8 mouse cellular contexts compared by ENCODE assay signal in the genomic region with DNA sequence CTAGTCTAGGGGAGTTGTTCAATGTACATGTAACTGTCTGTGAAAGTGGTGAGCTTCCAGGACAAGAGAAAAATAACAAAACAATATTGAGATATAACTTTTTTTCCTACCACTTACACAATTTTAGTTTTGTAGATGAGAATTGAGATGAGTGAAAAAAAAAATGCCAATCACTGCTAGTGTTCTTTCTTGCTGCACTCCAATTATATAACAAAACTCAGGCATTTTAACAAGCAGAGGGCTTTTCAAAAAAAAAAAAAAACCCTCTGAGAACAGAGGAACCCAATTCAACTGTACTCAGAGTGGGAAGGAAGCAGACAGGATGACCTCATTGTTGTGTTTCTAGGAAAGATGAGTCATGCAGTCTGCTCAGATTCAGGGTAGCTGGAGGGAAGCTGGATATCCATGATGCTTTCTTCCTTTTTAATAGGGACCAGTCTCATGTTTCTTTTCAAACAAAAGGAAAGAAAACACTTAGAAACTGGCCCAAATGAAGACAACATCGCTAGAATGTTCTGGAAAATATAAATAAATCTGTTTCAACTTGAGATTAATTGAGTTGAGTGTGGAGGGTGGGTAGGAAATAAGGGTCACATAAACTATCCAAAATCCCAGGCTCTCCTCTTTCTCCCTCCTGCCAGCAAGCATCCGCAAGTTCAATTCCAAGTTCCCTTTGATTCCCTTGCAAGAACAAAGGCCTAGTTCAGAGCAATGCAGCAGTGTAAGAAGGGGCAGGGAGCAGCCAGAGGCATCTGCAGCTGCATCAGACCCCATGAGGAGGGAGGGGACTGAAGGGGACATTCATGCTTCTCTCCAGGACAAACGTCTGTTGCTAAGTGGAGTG.
DNase-seq lines count a peak whose midpoint lies in the region; ATAC-seq lines count a peak whose summit lies in the region.

No protein-coding gene starts in this region.

- ATAC-seq in embryonic facial prominence, embryonic 13.5 days (ENCODE audit: insufficient number of reproducible peaks, insufficient read depth, low FRiP score, low TSS enrichment, low read depth): 0 out of 2 replicates have a peak, but pooled peaks have one; percentile 62
- ATAC-seq in hindbrain, embryonic 16.5 days: peak; percentile 68; the same call in 1 of the 2 replicates
- ATAC-seq in midbrain, embryonic 16.5 days: peak; percentile 64; the same call in 1 of the 2 replicates
- ATAC-seq in liver, embryonic 11.5 days (replicated peaks; ENCODE audit: low FRiP score): no peak
- no peak for ATAC-seq in erythroblast, adult 5-6 weeks (replicated peaks; ENCODE audit: low FRiP score, poor library complexity, severe bottlenecking)

- H3K4me2 ChIP-seq in embryonic facial prominence, embryonic 13.5 days: no peak overlapping the region
- no peak overlapping the region for H3K4me2 ChIP-seq in hindbrain, embryonic 16.5 days (ENCODE audit: low read length)
- no peak overlapping the region for H3K4me2 ChIP-seq in midbrain, embryonic 16.5 days (ENCODE audit: low read length)
- H3K4me2 ChIP-seq in liver, embryonic 11.5 days: no peak overlapping the region

- H3K27ac ChIP-seq in embryonic facial prominence, embryonic 13.5 days: peak overlapping the region; percentile 55; the same call in 1 of the 2 replicates
- no peak overlapping the region for H3K27ac ChIP-seq in hindbrain, embryonic 16.5 days (ENCODE audit: low read depth, low read length)
- H3K27ac ChIP-seq in midbrain, embryonic 16.5 days (ENCODE audit: low read length): no peak overlapping the region
- H3K27ac ChIP-seq in liver, embryonic 11.5 days (ENCODE audit: low read depth, low read length): no peak overlapping the region

- no peaks in the 10 kb centered on the region for H3K27me3 ChIP-seq in embryonic facial prominence, embryonic 13.5 days
- H3K27me3 ChIP-seq in hindbrain, embryonic 16.5 days (replicated peaks; ENCODE audit: control insufficient read depth, insufficient read depth, low read length): no peaks in the 10 kb centered on the region
- no peaks in the 10 kb centered on the region for H3K27me3 ChIP-seq in midbrain, embryonic 16.5 days (ENCODE audit: control insufficient read depth, insufficient read depth, low read depth, low read length)
- no peaks in the 10 kb centered on the region for H3K27me3 ChIP-seq in liver, embryonic 11.5 days (replicated peaks; ENCODE audit: control insufficient read depth, insufficient read depth, low read length)

- no peak overlapping the region for H3K9ac ChIP-seq in embryonic facial prominence, embryonic 13.5 days
- no peak overlapping the region for H3K9ac ChIP-seq in hindbrain, embryonic 16.5 days (ENCODE audit: low read depth, low read length)
- no peak overlapping the region for H3K9ac ChIP-seq in midbrain, embryonic 16.5 days (ENCODE audit: low read depth, low read length)
- no peak overlapping the region for H3K9ac ChIP-seq in liver, embryonic 11.5 days (ENCODE audit: low read depth, low read length)

- 15% methylated on average over 3 of the region's 3 CpGs for WGBS in embryonic facial prominence, embryonic 13.5 days
- WGBS in hindbrain, embryonic 16.5 days: 28% methylated on average over 3 of the region's 3 CpGs
- 14% methylated on average over 3 of the region's 3 CpGs for WGBS in midbrain, embryonic 16.5 days
- 43% methylated on average over 3 of the region's 3 CpGs for WGBS in liver, embryonic 11.5 days

- H3K36me3 ChIP-seq in embryonic facial prominence, embryonic 13.5 days: no peaks in the 10 kb centered on the region
- H3K36me3 ChIP-seq in hindbrain, embryonic 16.5 days (ENCODE audit: control insufficient read depth, insufficient read depth, low read length): no peaks in the 10 kb centered on the region
- H3K36me3 ChIP-seq in midbrain, embryonic 16.5 days (ENCODE audit: control insufficient read depth, insufficient read depth, low read length): no peaks in the 10 kb centered on the region
- H3K36me3 ChIP-seq in liver, embryonic 11.5 days (ENCODE audit: control insufficient read depth, insufficient read depth, low read length): no peaks in the 10 kb centered on the region

- DNase-seq in layer of hippocampus, adult 18-20 months (ENCODE audit: low spot score in 2 of 2): peak; percentile 11 to 63
- no peak for DNase-seq in layer of hippocampus, postnatal 25 days (ENCODE audit: extremely low spot score in 1 of 2, low spot score in 1 of 2)
- DNase-seq in liver, embryonic 11.5 days (ENCODE audit: low spot score): no peak
- DNase-seq in gastrocnemius, postnatal 36 days: no peak

- intact Hi-C loops in gastrocnemius, postnatal 36 days (cut with DNase I): no loop called here

- H3K9me3 ChIP-seq in embryonic facial prominence, embryonic 13.5 days: no peaks in the 10 kb centered on the region
- H3K9me3 ChIP-seq in hindbrain, embryonic 16.5 days (ENCODE audit: control insufficient read depth, low read length): no peaks in the 10 kb centered on the region
- H3K9me3 ChIP-seq in midbrain, embryonic 16.5 days (replicated peaks; ENCODE audit: control insufficient read depth, low read length, poor library complexity, severe bottlenecking): no peaks in the 10 kb centered on the region
- H3K9me3 ChIP-seq in liver, embryonic 11.5 days (ENCODE audit: control insufficient read depth, low read length): no peaks in the 10 kb centered on the region

- H3K4me1 ChIP-seq in embryonic facial prominence, embryonic 13.5 days: peaks cover 9% of the 10 kb centered on the region
- H3K4me1 ChIP-seq in hindbrain, embryonic 16.5 days (ENCODE audit: control insufficient read depth, insufficient read depth, low read depth, low read length): no peaks in the 10 kb centered on the region; the same call in 1 of the 2 replicates
- no peaks in the 10 kb centered on the region for H3K4me1 ChIP-seq in midbrain, embryonic 16.5 days (ENCODE audit: control insufficient read depth, insufficient read depth, low read length)
- H3K4me1 ChIP-seq in liver, embryonic 11.5 days (replicated peaks; ENCODE audit: control insufficient read depth, insufficient read depth, low read length): no peaks in the 10 kb centered on the region

- no peak overlapping the region for H3K4me3 ChIP-seq in embryonic facial prominence, embryonic 13.5 days
- H3K4me3 ChIP-seq in hindbrain, embryonic 16.5 days (ENCODE audit: low read length): no peak overlapping the region
- no peak overlapping the region for H3K4me3 ChIP-seq in midbrain, embryonic 16.5 days (ENCODE audit: low read depth, low read length)
- H3K4me3 ChIP-seq in liver, embryonic 11.5 days (ENCODE audit: low read depth, low read length): no peak overlapping the region

Comparison
In these comparisons a context has a peak if more than half of its experiments do, and no peak if none do; other contexts are left out.
1. DNase-seq: peak in layer of hippocampus, adult 18-20 months (2 of 2); none in layer of hippocampus, postnatal 25 days (0 of 2), liver, embryonic 11.5 days (single experiment) and gastrocnemius, postnatal 36 days (0 of 2).
2. ATAC-seq: peak in embryonic facial prominence, embryonic 13.5 days (single experiment), hindbrain, embryonic 16.5 days (single experiment) and midbrain, embryonic 16.5 days (single experiment); none in liver, embryonic 11.5 days (single experiment) and erythroblast, adult 5-6 weeks (single experiment).